Mouse (Mus musculus): Measurements from ENCODE around the gene Kif13a.

- no peak for TF ChIP-seq POLR2A (IDR thresholded peaks at IDR 0.05; ENCODE audit: control insufficient read depth, low read depth, low read length)
- TF ChIP-seq CTCF (IDR thresholded peaks at IDR 0.05; ENCODE audit: control insufficient read depth, insufficient read depth, insufficient replicate concordance, low read depth, low read length), result no peak
These were observed 44.0 kb downstream of the Kif13a start for GRCm38 (mm10) chr13:46885759-46886060.

Measured in testis, adult 2 months (tissue).